Mouse (Mus musculus): ENCODE measurements around the gene Fam169a. TPM values are rescaled to one million over a fixed set of nuclear protein-coding genes. Genes with fewer than 3 reads are reported as not detected.

The Fam169a gene
- polyA plus RNA-seq, 1 experiment from 2014 or later: 41.3 TPM

Other genes with a start within 250 kb of the Fam169a start
- gene Gcnt4, start 142.6 kb upstream of the Fam169a start, polyA plus RNA-seq (2014; fragmentation: Nextera tagmentation; extraction: Ambion mirVana): 0.19 TPM in 1 of 2 replicates, not detected in the other
- not detected in 2 replicates for gene 1700029F12Rik, start 32.9 kb upstream of the Fam169a start, polyA plus RNA-seq (2014; fragmentation: Nextera tagmentation; extraction: Ambion mirVana)
- gene Gm6169, start 32.0 kb downstream of the Fam169a start, polyA plus RNA-seq (2014; fragmentation: Nextera tagmentation; extraction: Ambion mirVana): 0.37 and 0.67 TPM in 2 replicates
- 36.1 and 40.5 TPM in 2 replicates for gene Gfm2, start 70.7 kb downstream of the Fam169a start, polyA plus RNA-seq (2014; fragmentation: Nextera tagmentation; extraction: Ambion mirVana)
- gene Nsa2, start 70.7 kb downstream of the Fam169a start, polyA plus RNA-seq (2014; fragmentation: Nextera tagmentation; extraction: Ambion mirVana): 46.9 and 50.3 TPM in 2 replicates
- gene Hexb, start 131.1 kb downstream of the Fam169a start, polyA plus RNA-seq (2014; fragmentation: Nextera tagmentation; extraction: Ambion mirVana): 48.2 and 54.1 TPM in 2 replicates
- gene Enc1, start 173.8 kb downstream of the Fam169a start, polyA plus RNA-seq (2014; fragmentation: Nextera tagmentation; extraction: Ambion mirVana): 72.3 and 94.5 TPM in 2 replicates